Mouse (Mus musculus) thymus, adult 2 months (tissue): Measurements from ENCODE around the gene Pigq.

ENCODE experiments used
- CTCF ChIP-seq: fragments of 200-500 bp; IDR thresholded peaks from 2 replicates; pipeline ENCODE4 v1.5.1; 2012; ENCODE audit warnings: mild to moderate bottlenecking, control low read depth, low read length, moderate library complexity, borderline replicate concordance; ENCODE audit not compliant: control insufficient read depth, poor library complexity, insufficient read depth; ENCODE audit errors: extremely low read depth
- POLR2A ChIP-seq: fragments of 200-500 bp; IDR thresholded peaks from 2 replicates; pipeline ENCODE4 v1.6.1; 2012; ENCODE audit warnings: mild to moderate bottlenecking, low read length, control low read depth, moderate library complexity; ENCODE audit not compliant: control insufficient read depth, poor library complexity, insufficient read depth; ENCODE audit errors: extremely low read depth

- TF ChIP-seq POLR2A = no peak
- TF ChIP-seq CTCF = no peak
Measured at GRCm38 (mm10) chr17:25895415-25895814, 49.3 kb downstream of the Pigq start.
